Mouse (Mus musculus): ENCODE data around the gene Calu. TPM values are rescaled to one million over a fixed set of nuclear protein-coding genes. Genes with fewer than 3 reads are reported as not detected.

Gene Calu
- total and polyA plus RNA-seq, 3 experiments = 79.4 to 419 (median 98.0) TPM

DNA sequence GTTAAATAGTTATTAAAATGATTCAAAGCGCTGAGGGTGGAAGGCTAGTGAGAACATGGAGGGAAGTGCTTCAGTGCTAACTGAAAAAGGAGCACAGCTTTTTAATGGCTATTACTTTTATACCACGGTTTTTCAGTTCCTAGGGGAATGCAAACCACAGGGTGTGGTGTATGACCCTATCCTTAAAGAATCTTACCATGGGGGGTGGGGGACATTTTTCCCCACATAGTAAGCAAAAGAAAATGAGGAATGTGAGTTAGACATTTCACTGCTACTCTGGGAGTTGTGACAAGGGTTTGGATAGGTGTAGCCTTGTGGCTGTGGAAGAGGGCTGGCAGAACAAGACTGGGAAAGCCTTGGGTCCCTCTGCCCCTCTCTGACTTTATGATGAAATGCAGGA, 30.6 kb upstream of the Calu start:
- Histone ChIP-seq H3K27ac (ENCODE audit: control insufficient read depth, low read depth, low read length) (no peak overlapping the region), H3K4me1 (ENCODE audit: control insufficient read depth in 1 of 2, insufficient read depth in 2 of 2, low read length in 2 of 2) (peaks cover 0 to 2% of the 10 kb centered on the region in 2 experiments; a peak in 1 of 4 replicates), H3K4me3 (ENCODE audit: control insufficient read depth in 1 of 2, insufficient read depth in 1 of 2, low read depth in 2 of 2, low read length in 2 of 2) (no peak overlapping the region), H3K27me3 (ENCODE audit: control insufficient read depth in 1 of 2, insufficient read depth in 2 of 2, low read length in 2 of 2) (peaks cover 3 to 5% of the 10 kb centered on the region in 2 experiments), H3K36me3 (ENCODE audit: control insufficient read depth in 1 of 2, insufficient read depth in 2 of 2, low read length in 2 of 2) (no peaks in the 10 kb centered on the region), H3K9ac (ENCODE audit: control insufficient read depth, low read depth, low read length, poor library complexity, severe bottlenecking) (no peak overlapping the region), H3K79me2 (ENCODE audit: control insufficient read depth, insufficient read depth, low read length, poor library complexity) (no peaks in the 10 kb centered on the region), H3K9me3 (replicated peaks; ENCODE audit: insufficient read depth, low read length) (no peaks in the 10 kb centered on the region)
- no peak for TF ChIP-seq ELF1 (IDR thresholded peaks at IDR 0.05; ENCODE audit: low read depth, low read length)
- no peak for TF ChIP-seq MAZ (IDR thresholded peaks at IDR 0.05; ENCODE audit: low read depth, low read length)
- TF ChIP-seq USF1 (IDR thresholded peaks at IDR 0.05; ENCODE audit: low read depth, low read length) = no peak
- no peak for TF ChIP-seq UBTF (IDR thresholded peaks at IDR 0.05; ENCODE audit: borderline replicate concordance, insufficient read depth, low read depth, low read length)
- TF ChIP-seq TBP (IDR thresholded peaks at IDR 0.05; ENCODE audit: low read depth, low read length) = no peak
- TF ChIP-seq HCFC1 (IDR thresholded peaks at IDR 0.05; ENCODE audit: low read depth, low read length) = no peak
- TF ChIP-seq MYB (IDR thresholded peaks at IDR 0.05; ENCODE audit: low read depth, low read length) = no peak
- no peak for TF ChIP-seq GATA1 (IDR thresholded peaks at IDR 0.05; ENCODE audit: low read depth, low read length)
- TF ChIP-seq TAL1 (IDR thresholded peaks at IDR 0.05; ENCODE audit: low read length) = no peak
- no peak for TF ChIP-seq ZMIZ1 (IDR thresholded peaks at IDR 0.05; ENCODE audit: low read depth, low read length)
- no peak for DNase-seq (ENCODE audit: low read depth, low spot score)

DNA sequence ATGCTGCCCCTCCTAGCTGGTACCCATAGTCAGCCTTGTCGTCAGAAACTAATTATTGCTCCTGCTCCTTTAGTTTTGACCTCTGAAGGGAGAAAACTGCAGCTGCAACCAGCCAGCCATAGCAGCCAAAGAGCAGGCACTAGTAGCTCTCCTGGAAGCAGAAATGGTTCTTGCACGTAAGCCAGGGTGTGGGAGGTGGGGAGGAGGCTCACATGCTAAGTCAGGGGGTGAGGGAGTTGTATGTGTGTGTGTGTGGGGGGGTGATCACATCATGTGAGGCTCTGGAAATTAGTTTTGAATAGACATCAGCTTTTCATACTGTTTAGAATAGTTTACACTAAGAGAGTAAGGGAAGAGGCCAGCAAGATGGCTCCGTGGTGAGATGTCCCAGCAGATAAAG, 29.9 kb upstream of the Calu start:
- TF ChIP-seq GATA1 (IDR thresholded peaks at IDR 0.05; ENCODE audit: low read depth, low read length) (no peak), SMC3 (IDR thresholded peaks at IDR 0.05; ENCODE audit: low read depth, low read length) (no peak), KAT2A (conservative IDR thresholded peaks at IDR 0.05; ENCODE audit: low read depth, low read length) (no peak), EP300 (IDR thresholded peaks at IDR 0.05; ENCODE audit: low read depth in 1 of 2, low read length in 2 of 2) (no peak), MEF2A (IDR thresholded peaks at IDR 0.05; ENCODE audit: extremely low read depth, insufficient replicate concordance, low read depth, low read length, poor library complexity, severe bottlenecking) (no peak), CTCF (IDR thresholded peaks at IDR 0.05 in 2 of 3, conservative IDR thresholded peaks at IDR 0.05 in 1 of 3; ENCODE audit: control insufficient read depth in 1 of 3, insufficient read depth in 1 of 3, low read depth in 2 of 3, low read length in 3 of 3, poor library complexity in 1 of 3, severe bottlenecking in 1 of 3) (no peak), ZC3H11A (IDR thresholded peaks at IDR 0.05; ENCODE audit: low read depth, low read length) (no peak), HCFC1 (IDR thresholded peaks at IDR 0.05; ENCODE audit: low read depth, low read length) (no peak), MYB (IDR thresholded peaks at IDR 0.05; ENCODE audit: low read depth, low read length) (no peak), ELF1 (IDR thresholded peaks at IDR 0.05; ENCODE audit: low read depth, low read length) (no peak), USF1 (IDR thresholded peaks at IDR 0.05; ENCODE audit: low read depth, low read length) (no peak), MAFK (IDR thresholded peaks at IDR 0.05; ENCODE audit: borderline replicate concordance, low read depth, low read length) (no peak), GABPA (IDR thresholded peaks at IDR 0.05; ENCODE audit: low read depth, low read length) (no peak), MAZ (IDR thresholded peaks at IDR 0.05; ENCODE audit: low read depth, low read length) (no peak), ZMIZ1 (IDR thresholded peaks at IDR 0.05; ENCODE audit: low read depth, low read length) (no peak), MYC (IDR thresholded peaks at IDR 0.05; ENCODE audit: low read depth, low read length) (no peak), TCF12 (IDR thresholded peaks at IDR 0.05; ENCODE audit: low read depth, low read length) (no peak), POLR2AphosphoS2 (IDR thresholded peaks at IDR 0.05; ENCODE audit: low read length) (no peak), SIN3A (IDR thresholded peaks at IDR 0.05; ENCODE audit: low read length) (no peak)
- peaks cover 2 to 5% of the 10 kb centered on the region in 2 experiments for H3K27me3 ChIP-seq (ENCODE audit: control insufficient read depth in 1 of 2, insufficient read depth in 2 of 2, low read length in 2 of 2)
- no peaks in the 10 kb centered on the region for H3K79me2 ChIP-seq (ENCODE audit: control insufficient read depth, insufficient read depth, low read length, poor library complexity)
- H3K4me3 ChIP-seq (ENCODE audit: control insufficient read depth in 1 of 2, insufficient read depth in 1 of 2, low read depth in 2 of 2, low read length in 2 of 2) = no peak overlapping the region
- H3K4me1 ChIP-seq (ENCODE audit: control insufficient read depth in 1 of 2, insufficient read depth in 2 of 2, low read length in 2 of 2) = peaks cover 0 to 6% of the 10 kb centered on the region in 2 experiments; a peak in 1 of 4 replicates
- DNase-seq (ENCODE audit: low read depth, low spot score) = no peak
- no peaks in the 10 kb centered on the region; a peak in 1 of 4 replicates for H3K36me3 ChIP-seq (ENCODE audit: control insufficient read depth in 1 of 2, insufficient read depth in 2 of 2, low read length in 2 of 2)
- H3K9me3 ChIP-seq (replicated peaks; ENCODE audit: insufficient read depth, low read length) = no peaks in the 10 kb centered on the region
- no peak overlapping the region for H3K9ac ChIP-seq (ENCODE audit: control insufficient read depth, low read depth, low read length, poor library complexity, severe bottlenecking)
- H3K27ac ChIP-seq (ENCODE audit: control insufficient read depth, low read depth, low read length) = no peak overlapping the region

Measured in MEL (cell line).